Mouse (Mus musculus) forebrain, embryonic 13.5 days (tissue): Measurements from ENCODE around the gene Copa. TPM values are rescaled to one million over a fixed set of nuclear protein-coding genes. Genes with fewer than 3 reads are reported as not detected.

Source experiments
- ATAC-seq: fragments of 200-750 bp; cut with Nextera tagmentation; 2 replicates; pipeline ENCODE4 v1.8.0; 2017
- H3K27ac ChIP-seq: fragments of 300-500 bp; sonication (generic); 2 replicates; pipeline ENCODE4 v1.5.1; 2015; ENCODE audit warnings: inconsistent platforms, mild to moderate bottlenecking, moderate library complexity
- H3K27me3 ChIP-seq: fragments of 300-500 bp; sonication (generic); 2 replicates; pipeline ENCODE4 v1.6.1; 2015; ENCODE audit warnings: mild to moderate bottlenecking, inconsistent platforms
- H3K36me3 ChIP-seq: fragments of 300-500 bp; sonication (generic); 2 replicates; pipeline ENCODE4 v1.6.1; 2015; ENCODE audit warnings: mild to moderate bottlenecking, inconsistent platforms; ENCODE audit not compliant: poor library complexity, severe bottlenecking
- H3K4me1 ChIP-seq: fragments of 300-500 bp; sonication (generic); 2 replicates; pipeline ENCODE4 v1.6.1; 2015; ENCODE audit warnings: inconsistent platforms
- H3K4me2 ChIP-seq: fragments of 300-500 bp; sonication (generic); 2 replicates; pipeline ENCODE4 v1.6.1; 2015; ENCODE audit warnings: inconsistent platforms, mild to moderate bottlenecking, moderate library complexity
- H3K4me3 ChIP-seq: fragments of 300-500 bp; sonication (generic); 2 replicates; pipeline ENCODE4 v1.5.1; 2015; ENCODE audit warnings: mild to moderate bottlenecking, inconsistent platforms
- H3K9ac ChIP-seq: fragments of 300-500 bp; sonication (generic); 2 replicates; pipeline ENCODE4 v1.6.1; 2015; ENCODE audit warnings: mild to moderate bottlenecking, inconsistent platforms
- H3K9me3 ChIP-seq: fragments of 300-500 bp; sonication (generic); replicated peaks from 2 replicates; pipeline ENCODE4 v1.6.1; 2016; ENCODE audit warnings: inconsistent platforms
- WGBS: fragments of 180-500 bp; shearing (Covaris S2); methylation state at CpG from one replicate; pipeline ENCODE4 v1.1.7; 2015; 5-methylcytosine and 5-hydroxymethylcytosine counted together
- polyA plus RNA-seq: library from polyadenylated mRNA; unstranded; fragments of >200 nt; fragmentation: Nextera tagmentation; extraction: Ambion mirVana; gene quantifications from 2 replicates; pipeline ENCODE4 v1.2.1, GENCODE M21; 2015

Copa gene
- polyA plus RNA-seq, 1 experiment from 2014 or later, result 174 TPM

GRCm38 (mm10) chr1:172148955-172149815 is 66.9 kb downstream of the Copa start:
- H3K36me3 ChIP-seq, result peaks cover 41% of the 10 kb centered on the region
- H3K9me3 ChIP-seq, result no peaks in the 10 kb centered on the region
- H3K27ac ChIP-seq, result peak overlapping the region; percentile 90
- WGBS, result 11% methylated on average over 19 of the region's 19 CpGs
- peaks cover 32% of the 10 kb centered on the region for H3K4me1 ChIP-seq
- ATAC-seq, result no peak
- peak overlapping the region; percentile 99 for H3K9ac ChIP-seq
- peak overlapping the region; percentile 77 for H3K4me2 ChIP-seq
- H3K27me3 ChIP-seq, result no peaks in the 10 kb centered on the region
- H3K4me3 ChIP-seq, result peak overlapping the region; percentile 93

- no peaks in the 10 kb centered on the region for H3K27me3 ChIP-seq
- 94% methylated on average over 3 of the region's 3 CpGs for WGBS
- peaks cover 20% of the 10 kb centered on the region for H3K4me1 ChIP-seq
- no peak overlapping the region for H3K27ac ChIP-seq
- H3K9ac ChIP-seq, result no peak overlapping the region
- H3K36me3 ChIP-seq, result peaks cover 67% of the 10 kb centered on the region
- no peaks in the 10 kb centered on the region for H3K9me3 ChIP-seq
- no peak overlapping the region for H3K4me3 ChIP-seq
- 0 out of 2 replicates have a peak, but pooled peaks have one; percentile 21 for ATAC-seq
- no peak overlapping the region for H3K4me2 ChIP-seq
These were observed 72.2 kb downstream of the Copa start for GRCm38 (mm10) chr1:172154536-172154935.

- Histone ChIP-seq H3K27me3 (no peaks in the 10 kb centered on the region), H3K4me2 (no peak overlapping the region), H3K4me1 (peaks cover 12% of the 10 kb centered on the region; the same call in 1 of the 2 replicates), H3K4me3 (no peak overlapping the region), H3K9ac (no peak overlapping the region), H3K27ac (no peak overlapping the region), H3K9me3 (no peaks in the 10 kb centered on the region), H3K36me3 (peaks cover 61% of the 10 kb centered on the region)
- ATAC-seq, result no peak
- 93% methylated on average over 3 of the region's 3 CpGs for WGBS
These were observed 73.2 kb downstream of the Copa start for GRCm38 (mm10) chr1:172155518-172155917.

GRCm38 (mm10) chr1:172159970-172160369 is 77.6 kb downstream of the Copa start:
- Histone ChIP-seq H3K4me2 (no peak overlapping the region), H3K36me3 (peaks cover 24% of the 10 kb centered on the region), H3K4me1 (peaks cover 11% of the 10 kb centered on the region), H3K9ac (no peak overlapping the region), H3K27me3 (no peaks in the 10 kb centered on the region), H3K4me3 (no peak overlapping the region), H3K27ac (no peak overlapping the region), H3K9me3 (no peaks in the 10 kb centered on the region)
- 85% methylated on average over 4 of the region's 4 CpGs for WGBS
- ATAC-seq, result no peak

GRCm38 (mm10) chr1:172160508-172160907 is 78.2 kb downstream of the Copa start:
- H3K36me3 ChIP-seq, result peaks cover 23% of the 10 kb centered on the region
- H3K9me3 ChIP-seq, result no peaks in the 10 kb centered on the region
- no peak overlapping the region for H3K9ac ChIP-seq
- H3K4me1 ChIP-seq, result peaks cover 15% of the 10 kb centered on the region
- H3K27me3 ChIP-seq, result no peaks in the 10 kb centered on the region
- ATAC-seq, result no peak
- H3K4me2 ChIP-seq, result no peak overlapping the region
- no peak overlapping the region for H3K4me3 ChIP-seq
- no peak overlapping the region for H3K27ac ChIP-seq

- WGBS, result 89% methylated on average over 1 of the region's 1 CpGs
- no peak overlapping the region for H3K4me3 ChIP-seq
- peak; percentile 72 for ATAC-seq
- H3K4me1 ChIP-seq, result peaks cover 15% of the 10 kb centered on the region
- H3K9ac ChIP-seq, result no peak overlapping the region
- no peaks in the 10 kb centered on the region for H3K9me3 ChIP-seq
- H3K4me2 ChIP-seq, result no peak overlapping the region
- H3K27ac ChIP-seq, result no peak overlapping the region
- H3K36me3 ChIP-seq, result peaks cover 24% of the 10 kb centered on the region
- no peaks in the 10 kb centered on the region for H3K27me3 ChIP-seq
These were observed 79.7 kb downstream of the Copa start for GRCm38 (mm10) chr1:172162009-172162408.

GRCm38 (mm10) chr1:172162959-172163358 is 80.6 kb downstream of the Copa start:
- ATAC-seq, result no peak
- WGBS, result 92% methylated on average over 6 of the region's 6 CpGs
- peaks cover 15% of the 10 kb centered on the region for H3K4me1 ChIP-seq
- no peak overlapping the region for H3K4me2 ChIP-seq
- peaks cover 33% of the 10 kb centered on the region for H3K36me3 ChIP-seq
- no peak overlapping the region for H3K27ac ChIP-seq
- H3K9me3 ChIP-seq, result no peaks in the 10 kb centered on the region
- no peak overlapping the region for H3K9ac ChIP-seq
- no peak overlapping the region for H3K4me3 ChIP-seq
- H3K27me3 ChIP-seq, result no peaks in the 10 kb centered on the region

GRCm38 (mm10) chr1:172167911-172168310 is 85.6 kb downstream of the Copa start:
- no peak overlapping the region for H3K4me3 ChIP-seq
- ATAC-seq, result no peak
- H3K9ac ChIP-seq, result no peak overlapping the region
- 70% methylated on average over 5 of the region's 5 CpGs for WGBS
- peaks cover 17% of the 10 kb centered on the region for H3K4me1 ChIP-seq
- H3K27me3 ChIP-seq, result no peaks in the 10 kb centered on the region
- H3K4me2 ChIP-seq, result no peak overlapping the region
- H3K27ac ChIP-seq, result no peak overlapping the region
- no peaks in the 10 kb centered on the region for H3K9me3 ChIP-seq
- peaks cover 73% of the 10 kb centered on the region for H3K36me3 ChIP-seq

- H3K4me1 ChIP-seq, result peaks cover 17% of the 10 kb centered on the region
- H3K36me3 ChIP-seq, result peaks cover 91% of the 10 kb centered on the region
- H3K4me2 ChIP-seq, result no peak overlapping the region
- no peak for ATAC-seq
- 96% methylated on average over 5 of the region's 5 CpGs for WGBS
- H3K4me3 ChIP-seq, result no peak overlapping the region
- no peaks in the 10 kb centered on the region for H3K9me3 ChIP-seq
- no peaks in the 10 kb centered on the region for H3K27me3 ChIP-seq
- no peak overlapping the region for H3K27ac ChIP-seq
- H3K9ac ChIP-seq, result no peak overlapping the region
These were observed 87.5 kb downstream of the Copa start for GRCm38 (mm10) chr1:172169809-172170208.

Other genes starting within 250 kb of the Copa start
- gene Cd84, start 242.8 kb upstream of the Copa start, polyA plus RNA-seq, result 0.58 and 0.64 TPM in 2 replicates
- gene Gm10521, start 186.9 kb upstream of the Copa start, polyA plus RNA-seq, result not detected in 2 replicates
- gene Slamf6, start 165.0 kb upstream of the Copa start, polyA plus RNA-seq, result 0.39 TPM in 1 of 2 replicates, not detected in the other
- gene Vangl2, start 54.1 kb upstream of the Copa start, polyA plus RNA-seq, result 55.0 and 55.4 TPM in 2 replicates
- gene Nhlh1, start 25.0 kb upstream of the Copa start, polyA plus RNA-seq, result 7.3 and 7.8 TPM in 2 replicates
- 95.5 and 106 TPM in 2 replicates for gene Ncstn, start 266 bp downstream of the Copa start, polyA plus RNA-seq
- gene Pex19, start 44.2 kb downstream of the Copa start, polyA plus RNA-seq, result 155 and 163 TPM in 2 replicates
- 112 and 125 TPM in 2 replicates for gene Dcaf8, start 65.6 kb downstream of the Copa start, polyA plus RNA-seq
- 470 and 471 TPM in 2 replicates for gene Pea15a, start 124.3 kb downstream of the Copa start, polyA plus RNA-seq
- gene Casq1, start 137.3 kb downstream of the Copa start, polyA plus RNA-seq, result 4.5 TPM in 2 replicates
- 0.10 TPM in 1 of 2 replicates, not detected in the other for gene Atp1a4, start 175.9 kb downstream of the Copa start, polyA plus RNA-seq
- gene Igsf8, start 179.1 kb downstream of the Copa start, polyA plus RNA-seq, result 164 and 169 TPM in 2 replicates
- 17.6 and 17.8 TPM in 2 replicates for gene Atp1a2, start 215.5 kb downstream of the Copa start, polyA plus RNA-seq
- gene Kcnj9, start 246.8 kb downstream of the Copa start, polyA plus RNA-seq, result 1.8 and 3.0 TPM in 2 replicates